ENCODE assay signal across 8 mouse cellular contexts in the genomic region with DNA sequence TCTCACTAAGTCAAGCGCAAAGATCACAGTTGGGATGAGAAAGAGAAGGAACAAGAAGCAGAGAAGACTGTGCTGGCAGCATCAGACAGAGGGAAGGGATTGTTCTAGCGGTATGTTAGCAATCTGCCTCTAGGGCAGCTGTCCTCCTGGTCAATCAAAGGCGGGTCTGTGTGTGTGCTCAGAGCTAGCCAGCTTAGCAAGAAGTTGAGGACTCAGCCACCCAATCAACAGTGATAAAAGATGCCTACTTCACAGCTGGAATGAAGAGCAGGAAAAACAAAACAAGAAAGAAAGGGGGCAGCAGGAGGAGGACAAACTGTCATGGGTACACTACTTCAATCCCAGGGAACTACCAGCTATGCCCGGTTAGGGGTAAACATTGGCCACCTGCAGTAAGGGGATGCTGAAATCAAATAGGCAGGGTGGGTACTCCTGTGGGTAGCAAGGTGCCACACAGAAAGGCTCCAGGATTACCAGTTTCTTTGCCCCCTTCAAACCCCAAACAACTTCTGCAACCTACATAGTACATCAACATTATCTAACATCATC. TPM values are rescaled to one million over a fixed set of nuclear protein-coding genes. Genes with fewer than 3 reads are reported as not detected.
DNase-seq lines count a peak whose midpoint lies in the region; ATAC-seq and TF ChIP-seq lines count a peak whose summit lies in the region.

No protein-coding gene starts in this region.

- peaks cover 88% of the 10 kb centered on the region for H3K4me1 ChIP-seq in megakaryocyte, embryonic 14.5 days
- peaks cover 33% of the 10 kb centered on the region for H3K4me1 ChIP-seq in embryonic fibroblast, embryonic 13.5 days (ENCODE audit: control insufficient read depth, insufficient read depth, low read length)
- H3K4me1 ChIP-seq in limb, embryonic 12.5 days (replicated peaks) = peaks cover 61% of the 10 kb centered on the region
- H3K4me1 ChIP-seq in neural tube, embryonic 12.5 days = peaks cover 48% of the 10 kb centered on the region

- H3K36me3 ChIP-seq in megakaryocyte, embryonic 14.5 days (replicated peaks; ENCODE audit: low read length) = peaks cover 20% of the 10 kb centered on the region
- no peaks in the 10 kb centered on the region for H3K36me3 ChIP-seq in limb, embryonic 12.5 days
- H3K36me3 ChIP-seq in neural tube, embryonic 12.5 days = no peaks in the 10 kb centered on the region

- peak overlapping the region; percentile 88 for H3K27ac ChIP-seq in embryonic fibroblast, embryonic 13.5 days (ENCODE audit: insufficient read depth, low read length)
- peak overlapping the region; percentile 94 for H3K27ac ChIP-seq in limb, embryonic 12.5 days
- peak overlapping the region; percentile 61 for H3K27ac ChIP-seq in neural tube, embryonic 12.5 days

- no peak for ATAC-seq in megakaryocyte, adult 5-6 weeks (ENCODE audit: poor library complexity, severe bottlenecking)
- ATAC-seq in limb, embryonic 12.5 days (ENCODE audit: insufficient number of reproducible peaks, insufficient read depth, low FRiP score, low TSS enrichment, low read depth) = no peak
- peak; percentile 42; the same call in 1 of the 2 replicates for ATAC-seq in neural tube, embryonic 12.5 days (ENCODE audit: low FRiP score, low read depth)

- peak overlapping the region; percentile 44 for H3K4me2 ChIP-seq in limb, embryonic 12.5 days
- peak overlapping the region; percentile 37 for H3K4me2 ChIP-seq in neural tube, embryonic 12.5 days (replicated peaks)

- no peaks in the 10 kb centered on the region for H3K9me3 ChIP-seq in megakaryocyte, embryonic 14.5 days
- no peaks in the 10 kb centered on the region for H3K9me3 ChIP-seq in limb, embryonic 12.5 days
- H3K9me3 ChIP-seq in neural tube, embryonic 12.5 days = no peaks in the 10 kb centered on the region

- no peak for TF ChIP-seq CTCF in embryonic fibroblast, embryonic 13.5 days (IDR thresholded peaks at IDR 0.05; ENCODE audit: borderline replicate concordance, insufficient read depth, low read length)

- peak overlapping the region; percentile 62 for H3K4me3 ChIP-seq in megakaryocyte, embryonic 14.5 days (replicated peaks)
- no peak overlapping the region for H3K4me3 ChIP-seq in embryonic fibroblast, embryonic 13.5 days (ENCODE audit: insufficient read depth, low read length)
- no peak overlapping the region for H3K4me3 ChIP-seq in limb, embryonic 12.5 days (replicated peaks)
- H3K4me3 ChIP-seq in neural tube, embryonic 12.5 days = no peak overlapping the region

- no peaks in the 10 kb centered on the region for H3K27me3 ChIP-seq in megakaryocyte, embryonic 14.5 days (replicated peaks)
- H3K27me3 ChIP-seq in limb, embryonic 12.5 days = no peaks in the 10 kb centered on the region
- no peaks in the 10 kb centered on the region for H3K27me3 ChIP-seq in neural tube, embryonic 12.5 days (replicated peaks)

- no peak for TF ChIP-seq POLR2A in embryonic fibroblast, embryonic 13.5 days (IDR thresholded peaks at IDR 0.05; ENCODE audit: low read depth, low read length)

- no peak for DNase-seq in adrenal gland, adult 2 months
- DNase-seq in spleen, postnatal 36 days (ENCODE audit: low spot score in 2 of 2) = no peak
- no peak for DNase-seq in thymus, postnatal 36 days

- no peak overlapping the region for H3K9ac ChIP-seq in limb, embryonic 12.5 days (replicated peaks)
- H3K9ac ChIP-seq in neural tube, embryonic 12.5 days = no peak overlapping the region; the same call in 1 of the 2 replicates

- 25% methylated on average over 4 of the region's 4 CpGs for WGBS in limb, embryonic 12.5 days
- WGBS in neural tube, embryonic 12.5 days = 35% methylated on average over 4 of the region's 4 CpGs

RNA-seq across cellular contexts. Expression of gene Ctnnd1, which starts 15.6 kb away (rescaled TPM):
- polyA plus RNA-seq in megakaryocyte, embryonic 14.5 days (2012; ENCODE audit: insufficient read depth, low replicate concordance) = 0.71 and 4.4 TPM in 2 replicates
- 14.9 and 20.9 TPM in 2 replicates for total RNA-seq in megakaryocyte, adult 5-6 weeks (2015)
- total RNA-seq in megakaryocyte, adult 5-6 weeks (2017) = 14.8 and 17.8 TPM in 2 replicates
- polyA plus RNA-seq in embryonic fibroblast, embryonic 13.5 days (2011; ENCODE audit: insufficient read length, low read depth, missing spikeins) = 231 and 306 TPM in 2 replicates
- 42.0 and 49.6 TPM in 2 replicates for polyA plus RNA-seq in limb, embryonic 12.5 days (2016; fragmentation: Nextera tagmentation; extraction: Ambion mirVana)
- polyA plus RNA-seq in neural tube, embryonic 12.5 days (2016; fragmentation: Nextera tagmentation; extraction: Ambion mirVana) = 44.3 and 50.4 TPM in 2 replicates
- total RNA-seq in adrenal gland, adult 2 months (2021) = 100 to 1,000 TPM; 112 to 135 TPM
- 20.4 and 25.8 TPM in 2 replicates for polyA plus RNA-seq in adrenal gland, adult 2 months (2012; rRNA removed)

RNA-seq across cellular contexts. Expression of gene Btbd18, which starts 23.9 kb away (rescaled TPM):
- polyA plus RNA-seq in megakaryocyte, embryonic 14.5 days (2012; ENCODE audit: insufficient read depth, low replicate concordance) = 0.02 TPM in 1 of 2 replicates, not detected in the other
- total RNA-seq in megakaryocyte, adult 5-6 weeks (2015) = 0.07 TPM in 1 of 2 replicates, not detected in the other
- total RNA-seq in megakaryocyte, adult 5-6 weeks (2017) = not detected in 2 replicates
- polyA plus RNA-seq in embryonic fibroblast, embryonic 13.5 days (2011; ENCODE audit: insufficient read length, low read depth, missing spikeins) = not detected in 2 replicates
- polyA plus RNA-seq in limb, embryonic 12.5 days (2016; fragmentation: Nextera tagmentation; extraction: Ambion mirVana) = 0.35 and 0.53 TPM in 2 replicates
- 0.27 and 0.43 TPM in 2 replicates for polyA plus RNA-seq in neural tube, embryonic 12.5 days (2016; fragmentation: Nextera tagmentation; extraction: Ambion mirVana)
- total RNA-seq in adrenal gland, adult 2 months (2021) = under 1 TPM in 1 of 2 experiments, not detected in 1; 0.09 TPM
- 0.03 TPM in 1 of 2 replicates, not detected in the other for polyA plus RNA-seq in adrenal gland, adult 2 months (2012; rRNA removed)

RNA-seq across cellular contexts. Expression of gene Selenoh, which starts 35.6 kb away (rescaled TPM):
- polyA plus RNA-seq in megakaryocyte, embryonic 14.5 days (2012; ENCODE audit: insufficient read depth, low replicate concordance) = 72.9 and 130 TPM in 2 replicates
- 126 and 155 TPM in 2 replicates for total RNA-seq in megakaryocyte, adult 5-6 weeks (2015)
- total RNA-seq in megakaryocyte, adult 5-6 weeks (2017) = 76.2 and 102 TPM in 2 replicates
- polyA plus RNA-seq in embryonic fibroblast, embryonic 13.5 days (2011; ENCODE audit: insufficient read length, low read depth, missing spikeins) = 106 and 122 TPM in 2 replicates
- polyA plus RNA-seq in limb, embryonic 12.5 days (2016; fragmentation: Nextera tagmentation; extraction: Ambion mirVana) = 438 and 451 TPM in 2 replicates
- 306 and 312 TPM in 2 replicates for polyA plus RNA-seq in neural tube, embryonic 12.5 days (2016; fragmentation: Nextera tagmentation; extraction: Ambion mirVana)
- 10 to 100 TPM; 19.2 to 29.8 TPM for total RNA-seq in adrenal gland, adult 2 months (2021)
- 42.2 and 63.0 TPM in 2 replicates for polyA plus RNA-seq in adrenal gland, adult 2 months (2012; rRNA removed)

RNA-seq across cellular contexts. Expression of gene Gm28635, which starts 42.8 kb away (rescaled TPM):
- not detected in 2 replicates for polyA plus RNA-seq in megakaryocyte, embryonic 14.5 days (2012; ENCODE audit: insufficient read depth, low replicate concordance)
- not detected in 2 replicates for total RNA-seq in megakaryocyte, adult 5-6 weeks (2015)
- total RNA-seq in megakaryocyte, adult 5-6 weeks (2017) = not detected in 2 replicates
- not detected in 2 replicates for polyA plus RNA-seq in embryonic fibroblast, embryonic 13.5 days (2011; ENCODE audit: insufficient read length, low read depth, missing spikeins)
- polyA plus RNA-seq in limb, embryonic 12.5 days (2016; fragmentation: Nextera tagmentation; extraction: Ambion mirVana) = not detected in 2 replicates
- not detected in 2 replicates for polyA plus RNA-seq in neural tube, embryonic 12.5 days (2016; fragmentation: Nextera tagmentation; extraction: Ambion mirVana)
- total RNA-seq in adrenal gland, adult 2 months (2021) = not detected
- not detected in 2 replicates for polyA plus RNA-seq in adrenal gland, adult 2 months (2012; rRNA removed)

RNA-seq across cellular contexts. Expression of gene Med19, which starts 43.2 kb away (rescaled TPM):
- 8.7 and 9.7 TPM in 2 replicates for polyA plus RNA-seq in megakaryocyte, embryonic 14.5 days (2012; ENCODE audit: insufficient read depth, low replicate concordance)
- 22.4 and 24.5 TPM in 2 replicates for total RNA-seq in megakaryocyte, adult 5-6 weeks (2015)
- total RNA-seq in megakaryocyte, adult 5-6 weeks (2017) = 16.1 and 20.2 TPM in 2 replicates
- 21.3 and 28.0 TPM in 2 replicates for polyA plus RNA-seq in embryonic fibroblast, embryonic 13.5 days (2011; ENCODE audit: insufficient read length, low read depth, missing spikeins)
- 37.4 TPM in 2 replicates for polyA plus RNA-seq in limb, embryonic 12.5 days (2016; fragmentation: Nextera tagmentation; extraction: Ambion mirVana)
- 50.4 and 50.5 TPM in 2 replicates for polyA plus RNA-seq in neural tube, embryonic 12.5 days (2016; fragmentation: Nextera tagmentation; extraction: Ambion mirVana)
- 10 to 100 TPM; 24.3 to 24.8 TPM for total RNA-seq in adrenal gland, adult 2 months (2021)
- 12.3 and 15.1 TPM in 2 replicates for polyA plus RNA-seq in adrenal gland, adult 2 months (2012; rRNA removed)
